Mouse (Mus musculus): Measurements from ENCODE around the gene B3gat3.
"Not testable (repeated sequence)": the region's sequence is repeated elsewhere in the genome, so short reads cannot be mapped to it uniquely, and the experiment has no call there.

Gene B3gat3

DNA sequence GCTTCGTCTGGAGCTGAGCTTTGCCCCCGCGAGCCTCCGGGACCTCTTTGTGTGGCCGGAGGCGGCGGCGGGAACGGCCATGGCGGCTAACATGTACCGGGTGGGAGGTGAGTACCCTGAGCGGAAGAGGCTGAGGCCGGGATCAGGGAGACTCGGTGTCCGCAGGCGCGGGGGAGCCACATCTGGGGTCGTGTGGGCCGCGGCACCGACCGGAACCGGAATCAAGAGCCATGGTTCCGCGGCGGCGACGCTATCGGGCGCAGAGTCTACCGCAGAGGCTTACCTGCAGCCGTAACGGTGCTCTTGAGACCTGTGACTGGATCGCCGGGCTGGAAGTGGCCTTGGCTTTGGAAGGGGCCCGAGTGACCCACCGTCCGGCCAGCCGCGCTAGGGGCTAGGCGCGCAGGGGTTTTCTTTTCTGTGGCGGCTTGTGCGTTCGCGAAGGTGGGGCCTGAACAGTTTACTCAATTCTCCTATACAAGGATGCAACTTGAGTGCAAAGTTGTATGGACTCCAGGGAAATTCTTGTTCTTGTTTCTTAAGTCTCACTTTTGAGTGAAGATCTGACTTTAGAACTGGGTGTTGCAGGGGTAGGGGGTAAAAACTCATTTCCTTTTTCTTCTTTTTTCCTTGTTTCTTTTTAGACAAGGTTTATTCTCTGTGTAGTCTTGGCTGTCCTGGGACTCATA is 22.2 kb downstream of the B3gat3 start:
- peak; percentile 52 for DNase-seq (ENCODE audit: low read depth, low spot score)

DNA sequence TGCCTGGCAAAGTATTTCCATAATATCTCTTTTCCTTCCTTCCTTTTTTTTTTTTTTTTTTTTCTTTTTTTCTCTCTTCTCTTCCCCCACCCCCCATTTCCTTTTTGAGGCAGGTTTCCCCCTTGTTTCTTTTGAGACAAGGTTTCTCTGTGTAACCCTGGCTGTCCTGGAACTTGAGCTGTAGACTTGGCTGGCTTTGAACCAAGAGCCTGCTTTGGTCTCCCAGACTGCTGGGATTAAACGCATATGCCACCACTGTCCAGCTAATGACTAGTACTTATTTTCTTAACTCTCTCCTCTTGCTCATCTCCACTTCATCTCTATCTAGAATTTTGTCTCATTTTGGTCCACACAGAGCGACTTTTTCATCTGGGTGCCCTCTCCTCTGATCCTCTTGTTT is 22.9 kb downstream of the B3gat3 start:
- DNase-seq (ENCODE audit: low read depth, low spot score), result no peak

DNA sequence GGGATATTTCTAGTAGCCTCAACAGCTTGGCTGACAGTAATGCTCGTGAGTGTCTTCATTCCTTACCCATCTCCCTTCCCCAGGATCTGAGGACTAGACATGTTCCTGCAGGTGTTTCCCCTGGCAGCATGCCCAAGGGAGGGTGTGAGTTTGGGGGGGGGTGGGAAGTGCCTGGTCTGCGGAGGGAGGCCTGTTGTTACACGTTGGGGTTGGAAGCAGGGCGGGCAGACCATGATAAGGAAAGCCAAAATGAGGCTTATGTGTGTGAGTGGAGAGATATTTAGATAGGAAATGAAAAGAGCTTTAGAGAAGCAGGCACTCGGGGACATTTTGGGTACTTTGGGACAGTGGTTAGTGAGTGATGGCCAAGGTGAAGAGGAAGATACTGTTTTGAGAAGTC is 23.9 kb downstream of the B3gat3 start:
- no peak for DNase-seq (ENCODE audit: low read depth, low spot score)

DNA sequence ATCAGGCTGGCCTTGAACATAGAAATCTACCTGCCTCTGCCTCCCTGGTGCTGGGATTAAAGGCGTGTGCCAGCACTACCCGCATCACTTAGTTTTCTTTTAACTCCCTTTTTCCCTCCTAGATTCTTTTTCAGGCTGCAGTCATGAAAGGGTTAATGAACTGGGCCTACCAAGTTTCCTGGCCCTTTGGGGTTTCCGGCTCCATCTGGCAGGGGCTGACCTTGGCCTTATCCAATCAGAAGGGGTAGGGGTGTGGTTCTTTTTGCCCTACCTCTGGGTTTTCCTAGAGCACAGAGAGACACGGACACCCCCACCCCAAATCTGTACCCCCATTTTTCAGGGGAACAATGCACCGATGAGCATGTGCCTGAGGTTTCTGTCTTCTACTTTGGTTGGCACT is 24.6 kb downstream of the B3gat3 start:
- DNase-seq (ENCODE audit: low read depth, low spot score), result peak; percentile 95

DNA sequence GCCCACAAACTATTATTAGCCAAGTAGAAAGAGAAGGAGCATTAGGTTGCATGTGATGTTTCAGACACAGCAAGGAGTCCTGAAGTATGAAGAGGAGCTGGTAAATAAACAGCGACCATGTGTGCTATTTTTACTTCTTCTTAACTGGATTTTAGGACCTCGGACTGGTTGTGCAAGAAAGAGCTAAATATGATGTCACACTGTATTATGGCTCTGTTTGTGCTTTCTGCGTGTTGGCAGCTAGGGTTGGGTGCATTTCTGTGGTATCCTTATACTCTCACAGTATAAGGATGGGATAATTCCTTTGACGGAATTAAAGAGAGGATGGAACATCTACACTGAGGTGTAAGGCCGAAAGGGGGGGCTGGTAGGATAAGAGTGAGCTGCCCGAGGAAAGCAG is 25.1 kb downstream of the B3gat3 start:
- no peak for DNase-seq (ENCODE audit: low read depth, low spot score)

DNA sequence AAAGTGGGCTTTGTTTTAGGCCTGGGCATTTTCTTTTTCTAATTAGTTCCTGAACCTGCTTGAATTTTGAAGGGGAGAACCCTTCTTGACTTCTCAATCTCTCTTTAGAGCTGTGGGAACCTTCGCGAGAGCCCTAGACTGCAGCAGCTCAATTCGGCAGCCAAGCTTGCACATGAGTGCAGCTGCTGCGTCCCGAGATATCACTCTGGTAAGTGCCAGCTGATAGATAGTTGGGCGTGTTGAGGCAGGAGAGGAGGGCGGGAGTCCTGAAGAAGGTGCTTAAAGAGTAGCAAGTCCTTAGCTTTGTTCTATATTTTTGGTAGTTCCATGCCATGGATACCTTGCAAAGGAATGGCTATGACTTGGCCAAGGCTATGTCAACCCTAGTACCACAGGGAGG is 26.8 kb downstream of the B3gat3 start:
- no peak for DNase-seq (ENCODE audit: low read depth, low spot score)

DNA sequence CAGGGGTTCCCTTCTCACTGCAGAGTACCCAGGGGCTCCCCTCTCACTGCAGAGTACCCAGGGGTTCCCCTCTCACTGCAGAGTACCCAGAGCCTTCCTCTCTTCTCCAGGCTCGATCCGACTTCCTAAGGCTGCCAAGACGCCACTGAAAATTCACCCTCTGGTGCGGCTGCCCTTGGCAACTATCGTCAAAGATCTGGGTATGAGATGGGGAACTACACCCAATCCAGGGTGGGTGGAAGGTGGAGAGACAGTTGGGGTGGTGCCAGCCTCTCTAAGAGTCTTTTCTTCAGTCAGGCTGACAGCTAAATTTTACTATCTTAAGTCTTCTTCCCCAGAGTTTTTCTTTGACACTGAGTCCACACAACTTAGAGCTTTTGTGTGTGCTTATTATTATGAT is 30.0 kb downstream of the B3gat3 start:
- no peak for DNase-seq (ENCODE audit: low read depth, low spot score)

DNA sequence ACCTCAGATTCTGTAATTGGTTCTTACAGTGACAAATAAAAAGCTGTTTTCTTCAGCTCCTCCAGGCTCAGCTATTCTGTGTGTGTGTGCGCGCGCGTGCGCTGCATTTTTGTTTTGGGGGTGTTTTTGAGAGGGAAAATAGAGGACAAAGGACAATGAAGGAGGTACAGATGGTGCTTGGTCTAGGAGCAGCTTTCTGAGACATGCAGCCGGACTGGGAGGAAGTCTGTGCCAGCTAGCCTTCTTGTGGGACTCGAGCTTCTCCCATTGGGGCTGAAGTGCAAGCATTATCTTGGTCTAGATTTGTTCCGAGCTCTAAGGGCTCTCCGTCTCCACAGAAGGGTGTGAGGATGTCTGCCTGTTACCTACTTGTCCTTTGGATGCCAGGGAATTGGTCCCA is 32.1 kb downstream of the B3gat3 start:
- no peak for DNase-seq (ENCODE audit: low read depth, low spot score)

DNA sequence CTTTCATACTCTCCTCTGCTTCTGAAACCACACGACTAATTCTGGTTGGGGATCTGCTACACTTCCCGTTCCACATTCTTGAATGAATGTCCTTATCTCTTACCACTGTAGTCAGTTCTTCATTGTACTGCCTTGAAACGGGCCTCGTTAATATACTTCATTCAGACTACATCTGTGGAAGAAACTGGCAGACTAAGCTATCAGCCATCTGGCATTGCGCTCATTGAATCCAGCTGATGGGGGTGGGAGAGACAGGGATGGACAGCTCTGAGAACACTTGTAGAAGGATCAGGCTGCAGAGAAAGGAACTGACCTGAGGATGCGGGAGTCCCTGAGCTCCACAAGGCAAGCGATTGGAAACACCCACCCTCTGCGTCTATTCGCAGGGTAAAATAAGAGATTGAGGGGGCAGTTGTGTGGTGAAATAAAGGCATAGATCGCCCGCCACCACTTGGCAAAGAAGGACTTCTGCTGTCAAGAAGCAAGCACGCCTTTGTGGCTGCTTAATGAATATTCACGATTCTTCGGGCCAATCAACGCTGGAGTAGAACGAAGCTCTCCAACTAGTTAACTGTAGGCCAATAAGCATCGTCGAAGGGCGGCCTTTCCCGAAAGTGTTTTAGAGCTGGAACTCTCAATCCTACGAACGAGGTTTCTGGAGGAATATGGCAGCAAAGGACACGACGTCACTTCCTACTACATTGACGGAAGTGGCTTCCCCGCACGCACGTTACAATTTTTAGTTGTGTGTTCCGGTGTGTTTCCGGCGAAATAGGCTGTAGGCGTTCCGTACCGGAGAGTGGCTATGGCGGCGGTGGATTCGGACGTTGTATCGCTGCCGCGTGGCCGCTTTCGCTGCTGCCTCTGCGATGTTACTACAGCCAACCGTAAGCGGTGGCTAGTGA is 33.2 kb downstream of the B3gat3 start, which contains the start of gene Tut1:
Gene Tut1 (plus strand): TSS at position 713 of the 905 bp plus-strand sequence.
- DNase-seq (ENCODE audit: low read depth, low spot score), result peak; percentile 99

DNA sequence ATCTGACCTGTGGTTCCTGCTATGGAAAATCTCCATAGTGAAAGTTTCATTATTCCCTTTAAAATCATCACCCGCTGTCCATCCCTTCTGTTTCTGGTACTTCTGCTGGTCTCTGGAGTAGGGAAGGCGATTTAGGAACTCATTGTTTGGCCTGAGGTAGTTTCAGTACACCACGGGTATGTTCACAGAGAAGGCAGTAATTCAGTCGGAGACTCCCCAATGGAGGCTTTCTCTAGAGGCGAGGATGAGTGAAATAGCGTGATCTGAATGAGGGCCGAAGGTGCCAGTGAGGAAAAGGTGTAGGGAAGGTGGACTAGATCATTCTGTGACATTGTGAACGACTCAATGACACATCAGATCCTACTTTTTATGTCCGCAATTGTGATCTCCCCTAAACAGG is 34.0 kb downstream of the B3gat3 start:
- DNase-seq (ENCODE audit: low read depth, low spot score), result no peak

DNA sequence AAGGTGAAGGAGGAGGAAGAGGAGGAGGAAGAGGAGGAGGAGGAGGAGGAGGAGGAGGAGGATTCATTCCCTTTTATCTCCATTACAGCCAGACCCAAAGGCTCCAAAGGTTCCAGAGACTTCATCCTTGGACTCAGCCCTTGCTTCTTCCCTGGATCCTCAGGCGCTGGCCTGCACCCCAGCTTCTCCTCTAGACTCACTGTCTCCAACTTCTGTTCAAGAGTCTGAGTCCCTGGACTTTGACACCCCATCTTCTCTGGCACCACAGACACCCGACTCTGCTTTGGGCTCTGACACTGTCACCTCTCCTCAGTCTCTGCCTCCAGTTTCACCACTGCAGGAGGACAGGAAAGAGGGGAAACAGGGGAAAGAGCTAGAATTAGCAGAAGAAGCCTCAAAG is 42.1 kb downstream of the B3gat3 start:
- DNase-seq (ENCODE audit: low read depth, low spot score), result no peak

DNA sequence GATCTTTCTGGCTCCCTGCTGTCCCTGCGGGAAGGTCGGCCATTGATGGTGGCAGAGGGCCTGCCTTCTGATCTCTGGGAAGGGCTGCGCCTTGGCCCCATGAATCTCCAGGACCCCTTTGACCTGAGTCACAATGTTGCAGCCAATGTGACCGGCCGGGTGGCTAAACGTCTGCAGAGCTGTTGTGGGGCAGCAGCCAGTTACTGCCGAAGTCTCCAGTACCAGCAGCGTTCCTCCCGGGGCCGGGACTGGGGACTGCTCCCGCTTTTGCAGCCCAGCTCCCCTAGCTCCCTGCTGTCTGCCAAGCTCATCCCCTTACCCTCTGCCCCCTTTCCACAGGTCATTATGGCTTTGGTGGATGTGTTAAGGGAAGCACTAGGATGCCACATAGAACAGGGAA is 44.9 kb downstream of the B3gat3 start:
- no peak for DNase-seq (ENCODE audit: low read depth, low spot score)

DNA sequence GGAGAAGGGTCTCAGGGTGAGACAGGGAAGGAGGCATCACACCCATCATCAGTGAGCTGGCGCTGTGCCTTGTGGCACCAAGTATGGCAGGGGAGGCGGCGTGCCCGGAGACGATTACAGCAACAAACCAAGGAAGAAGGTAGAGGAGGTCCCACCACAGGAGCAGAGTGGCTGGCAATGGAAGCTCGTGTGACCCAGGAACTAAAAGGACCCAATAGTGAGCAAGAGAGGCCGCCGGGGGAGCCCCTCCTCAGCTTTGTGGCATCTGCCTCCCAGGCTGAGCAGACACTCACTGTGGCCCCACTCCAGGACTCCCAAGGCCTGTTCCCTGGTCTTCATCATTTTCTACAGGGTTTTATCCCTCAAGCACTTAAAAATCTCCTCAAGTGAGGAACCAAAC is 45.6 kb downstream of the B3gat3 start:
- no peak for DNase-seq (ENCODE audit: low read depth, low spot score)

DNA sequence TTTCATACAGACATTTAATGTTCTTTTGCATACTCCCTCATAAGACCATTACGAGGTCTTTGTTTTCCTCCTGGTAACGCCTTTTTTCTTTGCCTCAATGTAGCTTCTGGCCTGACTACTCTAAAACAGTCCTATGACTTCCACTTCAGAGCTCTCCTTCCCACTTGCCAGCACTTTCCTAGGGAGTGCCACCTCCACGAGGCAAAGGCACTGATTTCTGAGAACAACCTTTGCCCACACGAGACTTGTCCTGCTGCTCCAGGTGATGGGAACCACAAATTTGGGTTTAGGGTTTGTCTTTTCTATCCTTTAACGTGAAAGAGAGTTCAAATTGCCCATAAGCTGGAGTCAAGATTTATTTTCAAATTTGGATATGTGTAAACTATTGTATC is 46.0 kb downstream of the B3gat3 start:
- DNase-seq (ENCODE audit: low read depth, low spot score), result no peak

DNA sequence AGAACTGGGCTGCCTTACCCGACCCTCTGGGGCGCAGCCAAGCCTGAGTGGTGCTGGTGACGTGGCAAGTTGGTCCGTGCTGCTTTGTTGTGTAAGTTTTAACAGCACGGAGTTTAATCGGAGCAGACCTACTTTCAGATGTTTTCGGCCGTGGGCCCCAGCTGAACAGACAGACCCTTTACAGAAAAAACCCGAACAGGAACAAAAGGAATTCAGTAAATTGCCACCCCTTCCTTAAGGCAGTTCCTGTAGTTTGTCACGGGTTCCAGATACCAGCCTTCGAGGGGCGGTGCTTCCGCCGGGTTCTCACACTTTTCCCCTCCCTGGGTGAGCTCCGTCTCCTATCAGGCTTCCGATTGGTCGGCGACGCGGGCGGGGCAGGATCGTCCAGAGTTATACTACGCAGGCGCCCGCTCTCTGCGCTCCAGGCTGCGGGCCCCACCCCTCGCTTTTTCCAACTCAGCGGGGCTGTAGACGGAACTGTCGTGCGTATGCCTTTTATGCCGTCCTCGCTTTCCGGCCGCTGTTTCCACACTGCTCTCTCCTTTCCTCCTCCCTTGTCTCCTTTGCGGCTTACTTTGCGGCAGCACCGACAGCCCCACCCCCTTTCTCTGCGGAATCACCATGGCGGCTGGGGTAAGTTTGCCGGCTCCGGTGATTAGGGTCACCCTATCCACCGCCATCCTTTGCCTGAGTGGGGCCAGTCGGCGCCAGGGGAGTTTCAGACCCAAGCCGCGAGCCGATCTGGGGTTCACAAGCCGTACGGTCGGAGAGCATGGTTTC is 46.6 kb downstream of the B3gat3 start, which contains the start of gene Eef1g:
Gene Eef1g (plus strand): TSS at position 452 of the 783 bp plus-strand sequence.
- DNase-seq (ENCODE audit: low read depth, low spot score), result peak; percentile 100

DNA sequence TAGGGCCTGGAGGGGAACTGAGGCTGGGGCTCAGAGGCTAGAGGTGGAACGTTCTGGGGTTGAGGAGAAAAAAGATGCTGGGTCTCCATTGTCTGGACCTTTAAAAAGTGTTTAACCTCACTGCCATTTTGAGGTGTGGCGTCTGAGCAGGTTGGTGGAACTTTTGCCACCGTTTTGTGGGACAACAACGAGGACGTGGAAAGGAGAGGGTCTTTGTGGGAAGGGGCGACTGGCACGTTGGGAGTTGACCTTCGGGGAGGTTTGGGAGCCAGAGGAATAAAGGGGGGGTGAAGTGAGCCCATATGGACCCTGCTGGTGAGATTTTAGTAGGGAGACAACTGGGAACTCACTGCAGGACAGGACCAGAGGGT is 47.2 kb downstream of the B3gat3 start:
- no peak for DNase-seq (ENCODE audit: low read depth, low spot score)

DNA sequence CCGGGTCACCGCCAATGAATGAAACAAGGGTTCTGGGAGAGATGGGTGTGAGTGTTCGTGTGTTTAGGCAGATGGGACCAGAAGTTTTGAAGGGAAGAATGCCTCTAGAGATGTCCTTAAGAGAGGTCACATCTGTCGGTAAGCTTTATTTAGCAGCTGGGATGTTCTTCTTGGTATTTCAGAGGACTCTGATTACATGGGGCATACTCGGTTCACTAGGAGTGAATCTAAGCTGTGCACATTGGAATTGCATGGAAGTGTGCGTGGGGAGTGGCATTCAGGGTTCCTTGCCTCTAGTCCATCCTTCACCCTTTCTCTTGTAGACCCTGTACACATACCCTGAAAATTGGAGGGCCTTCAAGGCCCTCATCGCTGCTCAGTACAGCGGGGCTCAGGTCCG is 47.7 kb downstream of the B3gat3 start:
- DNase-seq (ENCODE audit: low read depth, low spot score), result no peak

DNA sequence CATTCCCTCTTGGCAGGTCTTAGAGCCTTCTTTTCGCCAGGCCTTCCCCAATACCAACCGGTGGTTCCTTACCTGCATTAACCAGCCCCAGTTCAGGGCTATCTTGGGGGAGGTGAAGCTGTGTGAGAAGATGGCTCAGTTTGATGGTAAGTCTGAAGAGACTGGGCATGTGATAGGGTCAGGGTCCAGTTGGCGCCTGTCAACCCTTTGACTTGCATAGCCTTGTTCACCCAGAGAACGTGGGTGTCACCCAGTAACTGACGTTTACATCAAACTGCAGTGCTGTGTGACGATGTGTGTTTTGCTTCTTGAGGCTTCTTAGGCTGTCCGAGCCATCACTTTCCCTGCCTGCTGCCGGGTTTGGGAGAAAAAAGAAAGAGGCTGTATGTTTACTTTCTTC is 52.3 kb downstream of the B3gat3 start:
- DNase-seq (ENCODE audit: low read depth, low spot score), result not testable (repeated sequence)

DNA sequence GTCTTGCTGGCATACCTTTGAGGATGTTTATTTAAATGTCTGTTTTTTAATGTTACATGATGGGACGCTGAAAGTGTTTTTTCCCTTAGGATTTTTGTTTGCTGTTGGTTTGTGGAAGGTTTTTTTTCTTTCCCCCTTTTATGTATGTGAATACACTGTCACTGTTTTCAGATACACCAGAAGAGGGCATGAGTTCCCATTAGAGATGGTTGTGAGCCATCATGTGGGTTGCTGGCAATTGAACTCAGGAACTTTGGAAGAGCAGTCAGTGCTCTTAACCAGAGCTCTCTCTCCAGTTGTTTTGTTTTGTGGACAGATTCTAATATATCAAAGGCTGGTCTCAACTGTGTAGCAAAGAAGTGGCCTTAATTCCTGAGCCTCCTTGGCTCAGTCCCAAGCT is 54.5 kb downstream of the B3gat3 start:
- no peak for DNase-seq (ENCODE audit: low read depth, low spot score)

DNA sequence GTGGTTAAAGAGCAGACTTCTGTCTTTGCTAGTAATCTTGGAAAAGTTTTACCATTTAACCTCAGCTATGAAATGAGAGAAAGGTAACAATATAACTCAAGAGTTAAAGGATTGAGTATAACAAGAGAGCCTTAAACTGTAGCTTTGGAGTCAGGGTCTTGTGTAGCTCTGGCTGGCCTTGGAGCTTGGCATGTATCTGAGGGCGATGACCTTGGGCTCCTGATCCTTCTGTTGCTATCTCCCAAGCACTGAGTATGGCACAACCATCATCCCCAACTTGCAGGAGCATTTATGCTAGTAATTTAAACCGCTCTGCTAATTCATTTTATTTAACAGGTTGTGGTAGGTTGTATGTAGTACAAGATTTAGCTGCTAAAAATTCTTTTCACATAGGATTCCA is 55.3 kb downstream of the B3gat3 start:
- no peak for DNase-seq (ENCODE audit: low read depth, low spot score)

DNA sequence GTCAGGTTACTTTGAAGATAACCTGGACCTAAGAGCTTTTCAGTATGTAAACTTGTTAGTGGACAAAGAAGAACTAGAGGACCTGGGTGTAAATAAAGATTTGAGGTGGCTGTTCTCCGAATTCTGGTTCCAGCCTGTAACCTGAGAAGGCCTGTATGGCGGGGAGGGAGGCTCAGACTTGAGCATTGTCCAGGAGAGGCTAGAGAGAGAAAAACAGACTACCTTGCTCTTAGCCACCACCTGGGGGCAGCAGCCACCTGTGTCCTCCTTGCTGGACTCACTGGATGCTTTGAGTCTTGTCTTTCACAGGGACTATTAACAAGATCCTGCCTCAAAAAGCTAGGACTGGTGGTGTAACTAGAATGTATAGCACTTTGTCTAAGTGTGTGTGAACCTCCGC is 56.4 kb downstream of the B3gat3 start:
- DNase-seq (ENCODE audit: low read depth, low spot score), result peak; percentile 79
